Mouse (Mus musculus) MEL (cell line): ENCODE measurements around the gene Cps1.

Experiments
- CHD2 ChIP-seq: IDR thresholded peaks from 2 replicates; pipeline ENCODE4 v1.6.1; 2011; ENCODE audit warnings: low read length, improper control_type of control experiment
- CTCF ChIP-seq, 3 experiments: IDR thresholded peaks in 2 of 3; conservative IDR thresholded peaks in 1 of 3; 2 replicates each; pipeline ENCODE4 v1.5.1; 2011 to 2012; ENCODE audit warnings: low read length in 3 of 3, low read depth in 2 of 3, mild to moderate bottlenecking in 2 of 3, improper control_type of control experiment in 1 of 3, inconsistent platforms in 1 of 3, mixed read lengths in 1 of 3, moderate library complexity in 1 of 3; ENCODE audit not compliant: control insufficient read depth in 1 of 3, insufficient read depth in 1 of 3, poor library complexity in 1 of 3, severe bottlenecking in 1 of 3
- EP300 ChIP-seq, 2 experiments: IDR thresholded peaks; 2 replicates each; pipeline ENCODE4 v1.6.1; 2011; ENCODE audit warnings: improper control_type of control experiment in 2 of 2, low read length in 2 of 2, low read depth in 1 of 2, mild to moderate bottlenecking in 1 of 2
- GABPA ChIP-seq: IDR thresholded peaks from 2 replicates; pipeline ENCODE4 v1.6.1; 2012; ENCODE audit warnings: low read depth, mild to moderate bottlenecking, inconsistent platforms, low read length, improper control_type of control experiment, moderate library complexity
- GATA1 ChIP-seq: IDR thresholded peaks from 2 replicates; pipeline ENCODE4 v1.6.1; 2011; ENCODE audit warnings: low read depth, low read length, improper control_type of control experiment
- HCFC1 ChIP-seq: IDR thresholded peaks from 2 replicates; pipeline ENCODE4 v1.6.1; 2012; ENCODE audit warnings: low read depth, mild to moderate bottlenecking, inconsistent platforms, low read length, improper control_type of control experiment, moderate library complexity
- MAX ChIP-seq: IDR thresholded peaks from 2 replicates; pipeline ENCODE4 v1.6.1; 2011; ENCODE audit warnings: low read length, improper control_type of control experiment
- MAZ ChIP-seq: IDR thresholded peaks from 2 replicates; pipeline ENCODE4 v1.6.1; 2012; ENCODE audit warnings: low read depth, mild to moderate bottlenecking, inconsistent platforms, low read length, improper control_type of control experiment
- MYC ChIP-seq: IDR thresholded peaks from 2 replicates; pipeline ENCODE4 v1.6.1; 2011; ENCODE audit warnings: low read depth, mild to moderate bottlenecking, low read length, improper control_type of control experiment, moderate library complexity
- TAL1 ChIP-seq: IDR thresholded peaks from 2 replicates; pipeline ENCODE4 v1.6.1; 2012; ENCODE audit warnings: mild to moderate bottlenecking, inconsistent platforms, low read length, moderate library complexity, mixed read lengths
- UBTF ChIP-seq: IDR thresholded peaks from 2 replicates; pipeline ENCODE4 v1.6.1; 2012; ENCODE audit warnings: low read depth, mild to moderate bottlenecking, inconsistent platforms, low read length, improper control_type of control experiment, moderate library complexity, borderline replicate concordance; ENCODE audit not compliant: insufficient read depth
- ZMIZ1 ChIP-seq: IDR thresholded peaks from 2 replicates; pipeline ENCODE4 v1.6.1; 2012; ENCODE audit warnings: low read depth, mild to moderate bottlenecking, inconsistent platforms, low read length, improper control_type of control experiment, moderate library complexity

DNA sequence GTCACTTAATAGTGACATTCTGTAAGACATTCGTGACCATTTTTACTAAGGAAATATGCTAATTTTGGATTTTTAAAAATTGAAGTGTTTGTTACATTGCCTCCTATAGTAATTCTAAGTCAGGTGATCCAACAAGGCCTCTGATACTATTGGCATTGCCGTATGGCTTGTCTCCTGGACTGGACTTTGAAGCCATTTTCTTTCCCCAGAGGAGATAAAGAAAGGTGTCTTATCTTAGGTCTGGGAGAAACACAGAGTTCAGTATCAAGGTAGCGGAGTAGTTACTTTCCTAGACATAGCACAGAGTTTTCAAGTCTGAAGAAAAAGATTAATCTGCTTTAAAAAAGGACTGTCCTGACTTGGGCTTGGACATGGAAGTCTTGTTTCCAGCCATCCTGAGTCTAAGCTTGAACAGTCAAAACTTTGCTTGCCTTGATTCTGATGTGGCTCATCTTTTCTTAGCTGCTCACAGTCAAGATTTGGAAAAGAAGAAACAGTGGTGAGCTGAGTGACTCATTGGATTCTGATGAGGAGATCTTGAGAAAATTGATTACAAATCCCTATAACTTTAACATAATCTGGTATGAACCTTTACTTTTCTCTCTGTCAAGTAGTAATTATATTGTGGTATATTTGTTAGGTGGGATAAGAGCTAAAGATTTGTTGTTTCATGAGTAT lies 11.1 kb upstream of the Cps1 start:
- TF ChIP-seq CTCF (IDR thresholded peaks at IDR 0.05 in 2 of 3, conservative IDR thresholded peaks at IDR 0.05 in 1 of 3; ENCODE audit: control insufficient read depth in 1 of 3, insufficient read depth in 1 of 3, low read depth in 2 of 3, low read length in 3 of 3, poor library complexity in 1 of 3, severe bottlenecking in 1 of 3) (no peak), ZMIZ1 (no peak), MYC (no peak), MAX (no peak), GABPA (no peak), EP300 (IDR thresholded peaks at IDR 0.05; ENCODE audit: low read depth in 1 of 2, low read length in 2 of 2) (no peak), HCFC1 (no peak), MAZ (no peak), UBTF (no peak), GATA1 (no peak), CHD2 (no peak), TAL1 (no peak)
